Mouse (Mus musculus) hindbrain, embryonic 16.5 days (tissue): ENCODE results near the gene Col6a4. TPM values are rescaled to one million over a fixed set of nuclear protein-coding genes. Genes with fewer than 3 reads are reported as not detected.

Experiments
- ATAC-seq: fragments of 200-750 bp; cut with Nextera tagmentation; 2 replicates; pipeline ENCODE4 v1.8.0; 2017; ENCODE audit warnings: moderate TSS enrichment, moderate library complexity
- H3K27ac ChIP-seq: fragments of 300-500 bp; sonication (generic); 2 replicates; pipeline ENCODE4 v1.5.1; 2014; ENCODE audit warnings: low read depth, mild to moderate bottlenecking, control low read depth, low read length, moderate library complexity
- H3K27me3 ChIP-seq: fragments of 300-500 bp; sonication (generic); replicated peaks from 2 replicates; pipeline ENCODE4 v1.6.1; 2014; ENCODE audit warnings: low read length; ENCODE audit not compliant: control insufficient read depth, insufficient read depth
- H3K36me3 ChIP-seq: fragments of 300-500 bp; sonication (generic); 2 replicates; pipeline ENCODE4 v1.6.1; 2014; ENCODE audit warnings: mild to moderate bottlenecking, low read length, moderate library complexity, mixed read lengths; ENCODE audit not compliant: control insufficient read depth, insufficient read depth
- H3K4me1 ChIP-seq: fragments of 300-500 bp; sonication (generic); 2 replicates; pipeline ENCODE4 v1.6.1; 2014; ENCODE audit warnings: low read depth, low read length; ENCODE audit not compliant: control insufficient read depth, insufficient read depth
- H3K4me2 ChIP-seq: fragments of 300-500 bp; sonication (generic); 2 replicates; pipeline ENCODE4 v1.6.1; 2014; ENCODE audit warnings: mild to moderate bottlenecking, low read length, control low read depth, moderate library complexity
- H3K4me3 ChIP-seq: fragments of 300-500 bp; sonication (generic); 2 replicates; pipeline ENCODE4 v1.5.1; 2014; ENCODE audit warnings: mild to moderate bottlenecking, low read length, control low read depth, moderate library complexity
- H3K9ac ChIP-seq: fragments of 300-500 bp; sonication (generic); 2 replicates; pipeline ENCODE4 v1.6.1; 2014; ENCODE audit warnings: low read depth, mild to moderate bottlenecking, control low read depth, low read length, moderate library complexity
- H3K9me3 ChIP-seq: fragments of 300-500 bp; sonication (generic); 2 replicates; pipeline ENCODE4 v1.6.1; 2014; ENCODE audit warnings: mild to moderate bottlenecking, low read length, moderate library complexity; ENCODE audit not compliant: control insufficient read depth
- WGBS: fragments of 180-500 bp; shearing (Covaris S2); extraction: QIAGEN DNeasy Blood & Tissue Kit; methylation state at CpG from one replicate; pipeline ENCODE4 v1.1.7; 2014; 5-methylcytosine and 5-hydroxymethylcytosine counted together
- polyA plus RNA-seq: library from polyadenylated mRNA; unstranded; fragments of >200 nt; fragmentation: Nextera tagmentation; extraction: Ambion mirVana; gene quantifications from 2 replicates; pipeline ENCODE4 v1.2.1, GENCODE M21; 2015

The Col6a4 gene
- polyA plus RNA-seq, 1 experiment from 2014 or later, result 1.5 TPM

GRCm38 (mm10) chr9:106081528-106081927 is 15.1 kb downstream of the Col6a4 start:
- H3K9me3 ChIP-seq, result no peaks in the 10 kb centered on the region
- H3K4me3 ChIP-seq, result no peak overlapping the region
- no peak for ATAC-seq
- H3K27me3 ChIP-seq, result no peaks in the 10 kb centered on the region
- no peak overlapping the region for H3K4me2 ChIP-seq
- H3K9ac ChIP-seq, result no peak overlapping the region
- no peak overlapping the region for H3K27ac ChIP-seq
- no peaks in the 10 kb centered on the region for H3K4me1 ChIP-seq
- no peaks in the 10 kb centered on the region for H3K36me3 ChIP-seq
- 89% methylated on average over 5 of the region's 5 CpGs for WGBS

GRCm38 (mm10) chr9:106080261-106081033 is 16.1 kb downstream of the Col6a4 start:
- Histone ChIP-seq H3K4me3 (no peak overlapping the region), H3K27me3 (no peaks in the 10 kb centered on the region), H3K4me1 (no peaks in the 10 kb centered on the region), H3K27ac (no peak overlapping the region), H3K9ac (no peak overlapping the region), H3K9me3 (no peaks in the 10 kb centered on the region), H3K36me3 (no peaks in the 10 kb centered on the region), H3K4me2 (no peak overlapping the region)
- ATAC-seq, result no peak
- 55% methylated on average over 12 of the region's 12 CpGs for WGBS

- Histone ChIP-seq H3K36me3 (no peaks in the 10 kb centered on the region), H3K27me3 (no peaks in the 10 kb centered on the region), H3K9ac (no peak overlapping the region), H3K4me3 (no peak overlapping the region), H3K4me1 (no peaks in the 10 kb centered on the region), H3K4me2 (no peak overlapping the region), H3K9me3 (no peaks in the 10 kb centered on the region), H3K27ac (no peak overlapping the region)
- WGBS, result 88% methylated on average over 3 of the region's 3 CpGs
- ATAC-seq, result no peak
Measured at GRCm38 (mm10) chr9:106077953-106078352, 18.6 kb downstream of the Col6a4 start.

- Histone ChIP-seq H3K4me3 (no peak overlapping the region), H3K27ac (no peak overlapping the region), H3K4me2 (no peak overlapping the region), H3K27me3 (no peaks in the 10 kb centered on the region), H3K9ac (no peak overlapping the region), H3K36me3 (no peaks in the 10 kb centered on the region), H3K4me1 (no peaks in the 10 kb centered on the region), H3K9me3 (no peaks in the 10 kb centered on the region)
- 74% methylated on average over 5 of the region's 5 CpGs for WGBS
- ATAC-seq, result no peak
Measured at GRCm38 (mm10) chr9:106076234-106076633, 20.3 kb downstream of the Col6a4 start.

GRCm38 (mm10) chr9:106073956-106074355 is 22.6 kb downstream of the Col6a4 start:
- Histone ChIP-seq H3K27me3 (no peaks in the 10 kb centered on the region), H3K27ac (no peak overlapping the region), H3K9me3 (no peaks in the 10 kb centered on the region), H3K4me1 (no peaks in the 10 kb centered on the region), H3K4me2 (no peak overlapping the region), H3K4me3 (no peak overlapping the region), H3K9ac (no peak overlapping the region), H3K36me3 (no peaks in the 10 kb centered on the region)
- 71% methylated on average over 4 of the region's 4 CpGs for WGBS
- no peak for ATAC-seq

- WGBS, result 73% methylated on average over 6 of the region's 6 CpGs
- Histone ChIP-seq H3K9me3 (no peaks in the 10 kb centered on the region), H3K27me3 (no peaks in the 10 kb centered on the region), H3K9ac (no peak overlapping the region), H3K4me1 (no peaks in the 10 kb centered on the region), H3K4me3 (no peak overlapping the region), H3K36me3 (no peaks in the 10 kb centered on the region), H3K4me2 (no peak overlapping the region), H3K27ac (no peak overlapping the region)
- ATAC-seq, result no peak
Measured at GRCm38 (mm10) chr9:106071651-106072050, 24.9 kb downstream of the Col6a4 start.

GRCm38 (mm10) chr9:106053446-106053845 is 43.1 kb downstream of the Col6a4 start:
- H3K9ac ChIP-seq, result no peak overlapping the region

GRCm38 (mm10) chr9:106043921-106044503 is 52.6 kb downstream of the Col6a4 start:
- WGBS, result 62% methylated on average over 9 of the region's 9 CpGs
- ATAC-seq, result no peak
- H3K27ac ChIP-seq, result no peak overlapping the region

More at GRCm38 (mm10) chr9:106053446-106053845, 43.1 kb downstream of the Col6a4 start:
- no peak overlapping the region for H3K27ac ChIP-seq
- no peak overlapping the region for H3K4me3 ChIP-seq
- 93% methylated on average over 4 of the region's 4 CpGs for WGBS
- H3K27me3 ChIP-seq, result no peaks in the 10 kb centered on the region
- H3K4me1 ChIP-seq, result no peaks in the 10 kb centered on the region
- no peak overlapping the region for H3K4me2 ChIP-seq
- no peak for ATAC-seq
- H3K36me3 ChIP-seq, result no peaks in the 10 kb centered on the region
- no peaks in the 10 kb centered on the region for H3K9me3 ChIP-seq

GRCm38 (mm10) chr9:106039915-106040659 is 56.5 kb downstream of the Col6a4 start:
- no peak overlapping the region for H3K9ac ChIP-seq
- H3K4me3 ChIP-seq, result no peak overlapping the region
- no peak for ATAC-seq
- H3K27me3 ChIP-seq, result no peaks in the 10 kb centered on the region
- H3K36me3 ChIP-seq, result no peaks in the 10 kb centered on the region
- no peaks in the 10 kb centered on the region for H3K4me1 ChIP-seq
- H3K27ac ChIP-seq, result no peak overlapping the region
- no peaks in the 10 kb centered on the region for H3K9me3 ChIP-seq
- no peak overlapping the region for H3K4me2 ChIP-seq
- WGBS, result 72% methylated on average over 8 of the region's 8 CpGs

More at GRCm38 (mm10) chr9:106043921-106044503, 52.6 kb downstream of the Col6a4 start:
- H3K27me3 ChIP-seq, result no peaks in the 10 kb centered on the region
- no peaks in the 10 kb centered on the region for H3K36me3 ChIP-seq
- no peak overlapping the region for H3K9ac ChIP-seq
- no peak overlapping the region for H3K4me2 ChIP-seq
- no peaks in the 10 kb centered on the region for H3K9me3 ChIP-seq
- H3K4me3 ChIP-seq, result no peak overlapping the region
- H3K4me1 ChIP-seq, result no peaks in the 10 kb centered on the region
